Mouse (Mus musculus) midbrain, embryonic 14.5 days (tissue): ENCODE data around the gene Tmprss6. TPM values are rescaled to one million over a fixed set of nuclear protein-coding genes. Genes with fewer than 3 reads are reported as not detected.
A peak's percentile ranks its signal among the peaks of the same experiment; 100 is the strongest.

ENCODE experiments used
- ATAC-seq: fragments of 200-750 bp; cut with Nextera tagmentation; 2 replicates; pipeline ENCODE4 v1.8.0; 2017; ENCODE audit warnings: moderate number of reproducible peaks, moderate library complexity; ENCODE audit not compliant: low FRiP score, low TSS enrichment
- DNase-seq: peaks from one replicate; pipeline ENCODE4 v3.0.0-alpha.2; 2015
- H3K27ac ChIP-seq: fragments of 300-500 bp; sonication (generic); replicated peaks from 2 replicates; pipeline ENCODE4 v1.5.1; 2014; ENCODE audit warnings: mild to moderate bottlenecking, low read depth, low read length, moderate library complexity
- H3K27me3 ChIP-seq: fragments of 300-500 bp; sonication (generic); 2 replicates; pipeline ENCODE4 v1.6.1; 2014; ENCODE audit warnings: low read length, control low read depth, mixed read lengths; ENCODE audit not compliant: control insufficient read depth, insufficient read depth
- H3K36me3 ChIP-seq: fragments of 300-500 bp; sonication (generic); 2 replicates; pipeline ENCODE4 v1.6.1; 2014; ENCODE audit warnings: low read length, control low read depth; ENCODE audit not compliant: control insufficient read depth, insufficient read depth
- H3K4me1 ChIP-seq: fragments of 300-500 bp; sonication (generic); 2 replicates; pipeline ENCODE4 v1.6.1; 2014; ENCODE audit warnings: mild to moderate bottlenecking, antibody characterized with exemption, low read length, control low read depth; ENCODE audit not compliant: control insufficient read depth, insufficient read depth
- H3K4me2 ChIP-seq: fragments of 300-500 bp; sonication (generic); 2 replicates; pipeline ENCODE4 v1.6.1; 2014; ENCODE audit warnings: mild to moderate bottlenecking, low read length, moderate library complexity
- H3K4me3 ChIP-seq: fragments of 300-500 bp; sonication (generic); replicated peaks from 2 replicates; pipeline ENCODE4 v1.5.1; 2014; ENCODE audit warnings: low read depth, low read length
- H3K9ac ChIP-seq: fragments of 300-500 bp; sonication (generic); replicated peaks from 2 replicates; pipeline ENCODE4 v1.6.1; 2014; ENCODE audit warnings: mild to moderate bottlenecking, low read length, moderate library complexity
- H3K9me3 ChIP-seq: fragments of 300-500 bp; sonication (generic); 2 replicates; pipeline ENCODE4 v1.6.1; 2016; ENCODE audit warnings: low read length, control low read depth, mixed read lengths; ENCODE audit not compliant: control insufficient read depth
- WGBS: fragments of 180-500 bp; shearing (Covaris S2); extraction: QIAGEN DNeasy Blood & Tissue Kit; methylation state at CpG from one replicate; pipeline ENCODE4 v1.1.7; 2014; 5-methylcytosine and 5-hydroxymethylcytosine counted together
- polyA plus RNA-seq: library from polyadenylated mRNA; unstranded; fragments of >200 nt; fragmentation: Nextera tagmentation; extraction: Ambion mirVana; gene quantifications from 2 replicates; pipeline ENCODE4 v1.2.1, GENCODE M21; 2014

The Tmprss6 gene
- polyA plus RNA-seq, 1 experiment from 2014 or later, result 0.43 TPM

- H3K9me3 ChIP-seq, result no peaks in the 10 kb centered on the region
- no peak overlapping the region for H3K9ac ChIP-seq
- H3K27me3 ChIP-seq, result no peaks in the 10 kb centered on the region
- H3K27ac ChIP-seq, result no peak overlapping the region
- peaks cover 10% of the 10 kb centered on the region; the same call in 1 of the 2 replicates for H3K4me1 ChIP-seq
- DNase-seq (peak; percentile 34), ATAC-seq (no peak)
- H3K36me3 ChIP-seq, result no peaks in the 10 kb centered on the region
- H3K4me2 ChIP-seq, result no peak overlapping the region
- WGBS, result 68% methylated on average over 4 of the region's 4 CpGs
- no peak overlapping the region for H3K4me3 ChIP-seq
These were observed 66.5 kb downstream of the Tmprss6 start for GRCm38 (mm10) chr15:78401921-78402320.

GRCm38 (mm10) chr15:78401345-78401744 lies 67.1 kb downstream of the Tmprss6 start:
- no peak overlapping the region for H3K27ac ChIP-seq

GRCm38 (mm10) chr15:78395478-78395962 lies 72.9 kb downstream of the Tmprss6 start, which contains the start of gene Tex33:
TSS of gene Tex33 (minus strand) at chr15:78395912.
- H3K9ac ChIP-seq, result no peak within 1 kb of the TSS
- H3K27me3 ChIP-seq, result no peaks in the 10 kb centered on the region
- no peak within 1 kb of the TSS for H3K4me3 ChIP-seq
- ATAC-seq (no peak), DNase-seq (no peak)
- H3K4me2 ChIP-seq, result no peak within 1 kb of the TSS
- no peaks in the 10 kb centered on the region for H3K36me3 ChIP-seq
- H3K9me3 ChIP-seq, result no peaks in the 10 kb centered on the region
- H3K27ac ChIP-seq, result no peak within 1 kb of the TSS
- WGBS, result 85% methylated on average over 8 of the region's 8 CpGs
- H3K4me1 ChIP-seq, result no peaks in the 10 kb centered on the region

More at GRCm38 (mm10) chr15:78401345-78401744, 67.1 kb downstream of the Tmprss6 start:
- WGBS, result 75% methylated on average over 6 of the region's 6 CpGs
- no peak overlapping the region for H3K4me3 ChIP-seq
- DNase-seq (no peak), ATAC-seq (no peak)
- H3K36me3 ChIP-seq, result no peaks in the 10 kb centered on the region
- no peaks in the 10 kb centered on the region for H3K9me3 ChIP-seq
- no peak overlapping the region for H3K9ac ChIP-seq
- peaks cover 10% of the 10 kb centered on the region; the same call in 1 of the 2 replicates for H3K4me1 ChIP-seq
- H3K27me3 ChIP-seq, result no peaks in the 10 kb centered on the region
- H3K4me2 ChIP-seq, result no peak overlapping the region

- H3K27ac ChIP-seq, result no peak overlapping the region
- ATAC-seq (no peak), DNase-seq (no peak)
- H3K4me3 ChIP-seq, result no peak overlapping the region
- WGBS, result 85% methylated on average over 3 of the region's 3 CpGs
- H3K9me3 ChIP-seq, result no peaks in the 10 kb centered on the region
- H3K27me3 ChIP-seq, result no peaks in the 10 kb centered on the region
- H3K9ac ChIP-seq, result no peak overlapping the region
- H3K4me1 ChIP-seq, result no peaks in the 10 kb centered on the region
- H3K4me2 ChIP-seq, result no peak overlapping the region
- H3K36me3 ChIP-seq, result no peaks in the 10 kb centered on the region
These were observed 77.6 kb downstream of the Tmprss6 start for GRCm38 (mm10) chr15:78390855-78391254.

Other genes starting within 250 kb of the Tmprss6 start
- 0.47 and 0.96 TPM in 2 replicates for gene Ncf4, start 223.8 kb downstream of the Tmprss6 start, polyA plus RNA-seq
- 0.47 TPM in 1 of 2 replicates, not detected in the other for gene Csf2rb2, start 162.9 kb downstream of the Tmprss6 start, polyA plus RNA-seq
- gene Csf2rb, start 142.9 kb downstream of the Tmprss6 start, polyA plus RNA-seq, result 0.28 and 1.0 TPM in 2 replicates
- gene Tex33, start 72.7 kb downstream of the Tmprss6 start, polyA plus RNA-seq, result not detected in 2 replicates
- gene Tst, start 62.7 kb downstream of the Tmprss6 start, polyA plus RNA-seq, result 11.8 and 15.2 TPM in 2 replicates
- 4.7 and 6.6 TPM in 2 replicates for gene Mpst, start 62.2 kb downstream of the Tmprss6 start, polyA plus RNA-seq
- 120 and 154 TPM in 2 replicates for gene Kctd17, start 40.1 kb downstream of the Tmprss6 start, polyA plus RNA-seq
- 0.08 and 0.11 TPM in 2 replicates for gene Il2rb, start 26.6 kb upstream of the Tmprss6 start, polyA plus RNA-seq
- 5.6 and 7.3 TPM in 2 replicates for gene C1qtnf6, start 62.8 kb upstream of the Tmprss6 start, polyA plus RNA-seq
- gene Sstr3, start 76.1 kb upstream of the Tmprss6 start, polyA plus RNA-seq, result 0.18 and 0.23 TPM in 2 replicates
- 3.7 and 7.0 TPM in 2 replicates for gene Rac2, start 104.1 kb upstream of the Tmprss6 start, polyA plus RNA-seq
- gene Cyth4, start 128.4 kb upstream of the Tmprss6 start, polyA plus RNA-seq, result 1.8 and 2.3 TPM in 2 replicates